Mouse (Mus musculus) G1E-ER4 (cell line): ENCODE results near the gene Adcy2. TPM values are rescaled to one million over a fixed set of nuclear protein-coding genes. Genes with fewer than 3 reads are reported as not detected.

Source experiments
- GATA1 ChIP-seq: IDR thresholded peaks from one replicate; pipeline ENCODE4 v1.8.0; 2012; ENCODE audit warnings: low read length, inconsistent platforms
- polyA plus RNA-seq: library from polyadenylated mRNA; stranded (reverse); fragments of >175 nt; gene quantifications from 2 replicates; pipeline ENCODE4 v1.2.3, GENCODE M21; 2012

The Adcy2 gene
- polyA plus RNA-seq, 1 experiment = not detected

GRCm38 (mm10) chr13:68622792-68623191, 376.5 kb downstream of the Adcy2 start:
- TF ChIP-seq GATA1 = no peak

GRCm38 (mm10) chr13:68607652-68608405, 391.5 kb downstream of the Adcy2 start:
- TF ChIP-seq GATA1 = no peak

GRCm38 (mm10) chr13:68605689-68606126, 393.6 kb downstream of the Adcy2 start:
- TF ChIP-seq GATA1 = no peak

GRCm38 (mm10) chr13:68603085-68603484, 396.3 kb downstream of the Adcy2 start:
- no peak for TF ChIP-seq GATA1

GRCm38 (mm10) chr13:68601184-68601583, 398.2 kb downstream of the Adcy2 start:
- TF ChIP-seq GATA1 = no peak

GRCm38 (mm10) chr13:68598953-68599352, 400.4 kb downstream of the Adcy2 start:
- no peak for TF ChIP-seq GATA1

GRCm38 (mm10) chr13:68597667-68598066, 401.7 kb downstream of the Adcy2 start:
- TF ChIP-seq GATA1 = no peak

GRCm38 (mm10) chr13:68597199-68597598, 402.1 kb downstream of the Adcy2 start, which contains the start of gene 1700001L19Rik:
TSS of gene 1700001L19Rik (plus strand) at chr13:68597421.
- no peak for TF ChIP-seq GATA1

- no peak for TF ChIP-seq GATA1
Measured at GRCm38 (mm10) chr13:68593797-68594196, 405.5 kb downstream of the Adcy2 start.

- TF ChIP-seq GATA1 = no peak
Measured at GRCm38 (mm10) chr13:68588352-68588751, 411.0 kb downstream of the Adcy2 start.

GRCm38 (mm10) chr13:68585441-68585840, 413.9 kb downstream of the Adcy2 start:
- TF ChIP-seq GATA1 = no peak

GRCm38 (mm10) chr13:68583961-68584360, 415.4 kb downstream of the Adcy2 start:
- no peak for TF ChIP-seq GATA1

- TF ChIP-seq GATA1 = no peak
Measured at GRCm38 (mm10) chr13:68582517-68582780, 416.9 kb downstream of the Adcy2 start.

GRCm38 (mm10) chr13:68581747-68582516, 417.4 kb downstream of the Adcy2 start, which contains the start of the genes Mtrr and Fastkd3:
TSS of gene Mtrr (minus strand) at chr13:68582149.
TSS of gene Fastkd3 (plus strand) at chr13:68582234.
- TF ChIP-seq GATA1 = no peak

- TF ChIP-seq GATA1 = no peak
Measured at GRCm38 (mm10) chr13:68581086-68581740, 418.1 kb downstream of the Adcy2 start.

GRCm38 (mm10) chr13:68577945-68578344, 421.4 kb downstream of the Adcy2 start:
- no peak for TF ChIP-seq GATA1
